Mouse (Mus musculus) myocyte (in vitro differentiated cells): ENCODE results near the gene Erv3. TPM values are rescaled to one million over a fixed set of nuclear protein-coding genes. Genes with fewer than 3 reads are reported as not detected.

Source experiments
- H3K27me3 ChIP-seq: one replicate; pipeline ENCODE4 v1.6.1; 2011; ENCODE audit not compliant: control insufficient read depth, insufficient read depth, insufficient read length
- H3K36me3 ChIP-seq: one replicate; pipeline ENCODE4 v1.6.1; 2011; ENCODE audit not compliant: control insufficient read depth, insufficient read depth
- H3K4me2 ChIP-seq: one replicate; pipeline ENCODE4 v1.6.1; 2011; ENCODE audit warnings: low read depth, control low read depth
- H3K4me3 ChIP-seq: one replicate; pipeline ENCODE4 v1.5.1; 2011; ENCODE audit warnings: mild to moderate bottlenecking, control low read depth, moderate library complexity
- H3K79me2 ChIP-seq: one replicate; pipeline ENCODE4 v1.6.1; 2011; ENCODE audit not compliant: control insufficient read depth, insufficient read depth
- H3ac ChIP-seq: one replicate; pipeline ENCODE4 v1.6.1; 2011; ENCODE audit not compliant: control insufficient read depth, insufficient read length
- CEBPB ChIP-seq: IDR thresholded peaks from 2 replicates; pipeline ENCODE4 v1.6.1; 2011; ENCODE audit warnings: mild to moderate bottlenecking, moderate library complexity; ENCODE audit not compliant: poor library complexity, insufficient read depth, severe bottlenecking
- E2F4 ChIP-seq: IDR thresholded peaks from one replicate; pipeline ENCODE4 v1.6.1; 2011; ENCODE audit warnings: mild to moderate bottlenecking, control low read depth, moderate library complexity; ENCODE audit not compliant: insufficient read depth
- MAX ChIP-seq: IDR thresholded peaks from one replicate; pipeline ENCODE4 v1.6.1; 2011; ENCODE audit warnings: low read depth, mild to moderate bottlenecking, control low read depth
- MYOD1 ChIP-seq, 3 experiments: IDR thresholded peaks; one replicate each; pipeline ENCODE4 v1.6.1; 2011; ENCODE audit warnings: control low read depth in 2 of 3, low read depth in 2 of 3, mild to moderate bottlenecking in 2 of 3, moderate library complexity in 1 of 3; ENCODE audit not compliant: insufficient read length in 2 of 3, control insufficient read depth in 1 of 3
- MYOG ChIP-seq, 3 experiments: IDR thresholded peaks; one replicate each; pipeline ENCODE4 v1.6.1; 2011; ENCODE audit warnings: control low read depth in 2 of 3, low read depth in 2 of 3, mild to moderate bottlenecking in 2 of 3; ENCODE audit not compliant: insufficient read length in 2 of 3, control insufficient read depth in 1 of 3, insufficient read depth in 1 of 3
- POLR2A ChIP-seq: IDR thresholded peaks from one replicate; pipeline ENCODE4 v1.6.1; 2011; ENCODE audit warnings: low read depth, mild to moderate bottlenecking, control low read depth, moderate library complexity; ENCODE audit not compliant: insufficient read length
- POLR2AphosphoS2 ChIP-seq: IDR thresholded peaks from one replicate; pipeline ENCODE4 v1.6.1; 2011; ENCODE audit warnings: low read depth, control low read depth; ENCODE audit not compliant: insufficient read length
- REST ChIP-seq: IDR thresholded peaks from one replicate; pipeline ENCODE4 v1.6.1; 2011; ENCODE audit warnings: mild to moderate bottlenecking, control low read depth, moderate library complexity; ENCODE audit not compliant: insufficient read depth, insufficient read length
- SRF ChIP-seq: IDR thresholded peaks from one replicate; pipeline ENCODE4 v1.6.1; 2011; ENCODE audit warnings: low read depth; ENCODE audit not compliant: control insufficient read depth, insufficient read length
- TCF12 ChIP-seq: IDR thresholded peaks from one replicate; pipeline ENCODE4 v1.6.1; 2011; ENCODE audit warnings: mild to moderate bottlenecking, control low read depth; ENCODE audit not compliant: poor library complexity, insufficient read depth, severe bottlenecking
- TCF3 ChIP-seq: IDR thresholded peaks from one replicate; pipeline ENCODE4 v1.6.1; 2011; ENCODE audit warnings: low read depth, control low read depth; ENCODE audit not compliant: insufficient read length
- USF1 ChIP-seq: IDR thresholded peaks from one replicate; pipeline ENCODE4 v1.6.1; 2011; ENCODE audit warnings: low read depth, mild to moderate bottlenecking, control low read depth, moderate library complexity
- polyA plus RNA-seq: library from polyadenylated mRNA; unstranded; fragments of >200 nt; fragmentation: generic; extraction: Trizol; gene quantifications from one replicate; pipeline ENCODE4 v1.2.1, GENCODE M21; 2012; ENCODE audit warnings: missing spikeins

The Erv3 gene
- polyA plus RNA-seq, 1 experiment: 0.01 TPM

DNA sequence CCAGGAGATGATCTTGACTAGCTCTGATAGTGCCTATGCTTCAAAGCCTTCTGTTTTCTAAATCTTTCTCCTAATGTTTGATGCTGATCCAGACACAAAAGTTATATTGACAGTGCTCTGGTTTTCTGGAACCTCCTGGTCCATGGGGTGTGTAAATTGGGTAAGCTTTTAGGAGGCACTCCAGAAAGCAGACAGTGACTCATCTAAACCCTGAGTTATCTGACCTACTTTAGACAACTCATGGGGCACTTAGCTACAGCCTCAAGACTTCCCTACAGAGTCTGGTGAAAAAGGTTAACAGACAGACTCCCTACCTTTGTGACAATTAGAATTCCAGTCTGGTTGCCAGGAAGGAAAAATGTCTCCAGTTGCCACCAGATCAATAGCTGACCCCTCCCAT lies 1.7 kb downstream of the Erv3 start:
- H3K4me2 ChIP-seq: no peak overlapping the region
- TF ChIP-seq E2F4: no peak
- TF ChIP-seq MYOD1 (IDR thresholded peaks at IDR 0.05; ENCODE audit: control insufficient read depth in 1 of 3, insufficient read length in 2 of 3, low read depth in 2 of 3): no peak
- no peak for TF ChIP-seq TCF3
- no peak for TF ChIP-seq SRF
- TF ChIP-seq REST: no peak
- no peak for TF ChIP-seq CEBPB
- no peak for TF ChIP-seq MYOG (IDR thresholded peaks at IDR 0.05; ENCODE audit: control insufficient read depth in 1 of 3, insufficient read depth in 1 of 3, insufficient read length in 2 of 3, low read depth in 2 of 3)
- no peak for TF ChIP-seq MAX
- no peak for TF ChIP-seq TCF12
- no peak for TF ChIP-seq POLR2AphosphoS2
- no peaks in the 10 kb centered on the region for H3K27me3 ChIP-seq
- no peak overlapping the region for H3K4me3 ChIP-seq
- H3K36me3 ChIP-seq: no peaks in the 10 kb centered on the region
- no peaks in the 10 kb centered on the region for H3K79me2 ChIP-seq
- H3ac ChIP-seq: no peak overlapping the region

DNA sequence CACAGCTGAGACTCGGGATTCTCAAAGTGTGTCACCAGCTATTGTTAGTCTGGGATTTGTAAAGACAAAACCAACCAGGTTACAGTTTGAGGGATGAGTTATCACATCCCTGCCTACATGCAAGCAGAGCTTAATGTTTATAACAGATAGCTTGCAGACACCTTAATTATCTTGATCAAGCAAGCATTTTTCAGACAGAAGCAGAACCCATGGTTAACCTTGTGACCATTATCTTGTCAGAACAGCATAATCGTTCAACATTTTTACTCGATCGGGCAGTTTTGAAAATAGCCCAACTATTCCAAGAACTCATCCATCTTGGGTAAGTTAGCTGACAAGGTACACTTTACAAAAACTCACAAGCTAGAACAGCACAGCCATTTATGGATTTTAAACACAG lies 5.8 kb downstream of the Erv3 start:
- no peak overlapping the region for H3K4me3 ChIP-seq
- no peaks in the 10 kb centered on the region for H3K79me2 ChIP-seq
- H3K4me2 ChIP-seq: no peak overlapping the region
- no peak overlapping the region for H3ac ChIP-seq
- TF ChIP-seq CEBPB (no peak), TCF12 (no peak), REST (no peak), MAX (no peak), MYOD1 (IDR thresholded peaks at IDR 0.05; ENCODE audit: control insufficient read depth in 1 of 3, insufficient read length in 2 of 3, low read depth in 2 of 3) (no peak), SRF (no peak), E2F4 (no peak), POLR2AphosphoS2 (no peak), TCF3 (no peak), POLR2A (no peak), USF1 (no peak)
- no peaks in the 10 kb centered on the region for H3K36me3 ChIP-seq
- H3K27me3 ChIP-seq: no peaks in the 10 kb centered on the region

DNA sequence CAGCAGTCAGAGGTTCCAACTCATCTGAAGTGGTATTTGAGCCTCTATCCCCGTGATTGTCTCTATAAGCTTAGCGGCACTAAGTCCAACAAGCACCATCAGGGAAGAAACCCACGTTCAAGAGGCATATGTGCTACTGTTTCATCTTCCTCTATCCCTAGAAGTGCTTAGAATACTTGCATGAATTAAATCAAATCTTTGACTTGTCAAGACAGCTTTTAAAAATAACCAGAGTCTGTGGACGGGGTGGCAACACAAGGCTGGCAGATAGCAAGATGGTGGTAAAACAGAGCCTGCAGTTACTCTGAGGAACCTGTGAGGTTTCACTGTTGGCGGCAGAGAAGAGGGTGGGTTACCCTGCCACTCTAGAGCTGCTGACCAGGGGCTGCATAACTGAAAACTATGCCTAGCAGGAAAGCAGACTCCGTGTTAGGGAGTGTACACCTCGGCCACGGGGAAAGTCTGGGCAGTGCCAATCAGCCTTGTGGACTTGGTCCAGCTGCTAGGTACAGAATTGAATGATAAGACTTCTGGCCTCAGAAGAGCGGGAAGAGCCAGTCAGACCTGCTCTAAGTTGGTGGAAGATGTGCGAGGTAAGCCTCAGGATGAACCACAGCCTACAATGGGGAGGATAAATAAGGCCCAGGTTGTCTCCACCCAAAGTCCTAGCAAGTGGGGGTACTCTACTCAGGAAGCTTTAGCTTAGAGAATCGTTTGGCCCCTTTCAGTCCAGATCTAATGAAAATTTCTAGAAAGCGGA lies 8.0 kb downstream of the Erv3 start:
- no peak for TF ChIP-seq TCF12
- no peak for TF ChIP-seq CEBPB
- TF ChIP-seq MYOG (IDR thresholded peaks at IDR 0.05; ENCODE audit: control insufficient read depth in 1 of 3, insufficient read depth in 1 of 3, insufficient read length in 2 of 3, low read depth in 2 of 3): no peak
- TF ChIP-seq USF1: no peak
- TF ChIP-seq MYOD1 (IDR thresholded peaks at IDR 0.05; ENCODE audit: control insufficient read depth in 1 of 3, insufficient read length in 2 of 3, low read depth in 2 of 3): no peak
- no peak overlapping the region for H3ac ChIP-seq
- no peak overlapping the region for H3K4me2 ChIP-seq
- no peaks in the 10 kb centered on the region for H3K79me2 ChIP-seq
- H3K27me3 ChIP-seq: no peaks in the 10 kb centered on the region
- no peaks in the 10 kb centered on the region for H3K36me3 ChIP-seq
- no peak overlapping the region for H3K4me3 ChIP-seq

DNA sequence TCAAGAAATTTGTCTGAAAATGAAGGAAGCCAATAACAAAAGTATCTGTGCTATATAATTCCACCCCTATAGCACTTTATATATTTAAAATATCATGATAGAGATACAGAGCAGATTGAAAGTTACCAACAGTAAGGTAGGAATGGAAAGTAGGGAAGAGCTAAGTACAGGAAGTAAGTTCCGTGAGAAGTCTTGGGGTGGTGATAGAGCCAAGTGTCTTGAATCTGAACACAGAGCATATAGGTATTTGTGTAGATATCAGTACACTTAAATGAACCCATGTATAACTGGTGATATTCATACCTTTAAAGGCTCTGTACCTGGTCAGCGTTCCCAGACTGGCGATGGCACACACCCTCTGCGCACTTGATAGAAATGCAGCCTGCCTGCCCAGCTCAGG lies 9.5 kb downstream of the Erv3 start:
- H3K36me3 ChIP-seq: no peaks in the 10 kb centered on the region
- TF ChIP-seq TCF12: no peak
- TF ChIP-seq TCF3: no peak
- no peak for TF ChIP-seq MYOD1 (IDR thresholded peaks at IDR 0.05; ENCODE audit: control insufficient read depth in 1 of 3, insufficient read length in 2 of 3, low read depth in 2 of 3)
- no peak overlapping the region for H3ac ChIP-seq
- no peaks in the 10 kb centered on the region for H3K27me3 ChIP-seq
- H3K4me3 ChIP-seq: no peak overlapping the region
- no peak overlapping the region for H3K4me2 ChIP-seq
- H3K79me2 ChIP-seq: no peaks in the 10 kb centered on the region

DNA sequence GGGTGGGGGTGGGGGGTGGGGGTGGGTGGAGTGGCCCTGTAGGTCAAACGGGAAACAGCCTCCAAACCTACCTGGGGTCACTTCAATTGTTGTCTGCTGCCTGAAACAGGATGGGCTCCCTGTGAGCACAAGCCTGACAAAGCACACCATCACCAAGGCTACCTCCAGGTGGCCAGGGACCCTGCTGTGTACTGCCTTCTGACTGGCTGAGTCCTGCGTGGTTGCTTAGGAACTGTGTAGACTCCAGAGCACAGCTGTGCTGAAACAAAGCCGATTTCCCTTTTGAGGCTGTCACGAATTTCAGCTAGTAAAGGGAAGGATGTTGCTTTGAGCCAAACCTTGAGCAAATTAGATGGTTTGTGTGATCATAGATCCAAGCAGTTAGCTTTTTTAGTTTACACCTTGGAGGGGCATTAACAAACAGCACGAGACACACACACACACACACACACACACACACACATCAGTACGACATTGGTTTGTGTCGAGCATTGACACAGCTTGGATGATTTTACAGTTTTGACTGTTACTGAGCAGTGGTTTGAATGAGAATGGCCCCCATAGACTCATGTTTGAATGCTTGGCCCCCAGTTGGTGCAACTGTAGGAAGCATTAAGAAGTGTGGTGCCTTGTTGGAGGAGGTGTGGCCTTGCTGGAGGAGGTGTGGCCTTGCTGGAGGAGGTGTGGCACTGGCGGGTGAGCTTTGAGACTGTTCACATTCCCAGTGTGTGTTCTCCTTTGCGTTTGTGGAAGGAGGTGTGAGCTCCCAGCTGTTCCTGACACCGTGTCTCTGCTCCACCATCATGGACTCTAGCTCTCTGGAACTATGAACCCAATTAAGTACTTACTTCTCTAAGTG lies 11.8 kb downstream of the Erv3 start:
- TF ChIP-seq SRF (no peak), MAX (no peak), MYOG (IDR thresholded peaks at IDR 0.05; ENCODE audit: control insufficient read depth in 1 of 3, insufficient read depth in 1 of 3, insufficient read length in 2 of 3, low read depth in 2 of 3) (no peak), CEBPB (no peak), POLR2A (no peak)
- Histone ChIP-seq H3K4me2 (no peak overlapping the region), H3ac (no peak overlapping the region), H3K27me3 (no peaks in the 10 kb centered on the region), H3K4me3 (no peak overlapping the region), H3K36me3 (no peaks in the 10 kb centered on the region), H3K79me2 (no peaks in the 10 kb centered on the region)
